Mouse (Mus musculus) retina, postnatal 1 day (tissue): ENCODE measurements around the gene Podn.

Experiments
- DNase-seq: peaks from one replicate; pipeline ENCODE4 v3.0.0-alpha.2; 2012

Gene Podn

GRCm38 (mm10) chr4:107998641-107999332 lies 97.5 kb downstream of the Podn start:
- DNase-seq: peak; percentile 67

GRCm38 (mm10) chr4:107996418-107996986 lies 99.7 kb downstream of the Podn start:
- no peak for DNase-seq

- no peak for DNase-seq
These were observed 100.5 kb downstream of the Podn start for GRCm38 (mm10) chr4:107995727-107996126.

- DNase-seq: no peak
These were observed 101.2 kb downstream of the Podn start for GRCm38 (mm10) chr4:107995011-107995410.

GRCm38 (mm10) chr4:107991879-107992278 lies 104.4 kb downstream of the Podn start:
- DNase-seq: peak; percentile 86

GRCm38 (mm10) chr4:107990818-107991217 lies 105.4 kb downstream of the Podn start:
- peak; percentile 88 for DNase-seq

- DNase-seq: no peak
These were observed 107.3 kb downstream of the Podn start for GRCm38 (mm10) chr4:107988931-107989330.

- DNase-seq: no peak
These were observed 109.7 kb downstream of the Podn start for GRCm38 (mm10) chr4:107986386-107987168.

- DNase-seq: no peak
These were observed 110.4 kb downstream of the Podn start for GRCm38 (mm10) chr4:107985812-107986211.

- no peak for DNase-seq
These were observed 111.8 kb downstream of the Podn start for GRCm38 (mm10) chr4:107984282-107984981.

GRCm38 (mm10) chr4:107983717-107984116 lies 112.5 kb downstream of the Podn start:
- no peak for DNase-seq

- DNase-seq: no peak
These were observed 116.1 kb downstream of the Podn start for GRCm38 (mm10) chr4:107980002-107980600.

GRCm38 (mm10) chr4:107979530-107979929 lies 116.7 kb downstream of the Podn start:
- DNase-seq: no peak

GRCm38 (mm10) chr4:107977593-107977992 lies 118.7 kb downstream of the Podn start:
- no peak for DNase-seq

- DNase-seq: no peak
These were observed 121.2 kb downstream of the Podn start for GRCm38 (mm10) chr4:107975004-107975403.

- no peak for DNase-seq
These were observed 121.7 kb downstream of the Podn start for GRCm38 (mm10) chr4:107974527-107974926.

- no peak for DNase-seq
These were observed 125.1 kb downstream of the Podn start for GRCm38 (mm10) chr4:107971162-107971561.

GRCm38 (mm10) chr4:107969781-107970180 lies 126.5 kb downstream of the Podn start:
- no peak for DNase-seq

GRCm38 (mm10) chr4:107967966-107968682 lies 128.1 kb downstream of the Podn start, which contains the start of gene Slc1a7:
Gene Slc1a7 (plus strand): TSS chr4:107968332.
- DNase-seq: peak; percentile 80

- peak; percentile 37 for DNase-seq
These were observed 129.7 kb downstream of the Podn start for GRCm38 (mm10) chr4:107966416-107967109.
